ENCODE assay signal across 7 mouse cellular contexts in genomic region chrX:143058829-143059228, GRCm38 (mm10). TPM values are rescaled to one million over a fixed set of nuclear protein-coding genes. Genes with fewer than 3 reads are reported as not detected.
DNase-seq lines count a peak whose midpoint lies in the region; ATAC-seq and TF ChIP-seq lines count a peak whose summit lies in the region.

No protein-coding gene starts in this region.

- no peak for TF ChIP-seq POLR2A in small intestine, adult 2 months (IDR thresholded peaks at IDR 0.05; ENCODE audit: low read depth, low read length)

- peak; percentile 70 for TF ChIP-seq CTCF in small intestine, adult 2 months (IDR thresholded peaks at IDR 0.05; ENCODE audit: extremely low read depth, insufficient read length, insufficient replicate concordance, low read depth, low read length)

- no peak overlapping the region for H3K4me3 ChIP-seq in limb, embryonic 11.5 days (ENCODE audit: low read depth, low read length)
- no peak overlapping the region for H3K4me3 ChIP-seq in midbrain, embryonic 13.5 days (replicated peaks)
- H3K4me3 ChIP-seq in small intestine, adult 2 months (ENCODE audit: low read depth, low read length) = no peak overlapping the region

- no peaks in the 10 kb centered on the region for H3K9me3 ChIP-seq in limb, embryonic 11.5 days (ENCODE audit: control insufficient read depth, low read length)
- no peaks in the 10 kb centered on the region for H3K9me3 ChIP-seq in midbrain, embryonic 13.5 days

- H3K27ac ChIP-seq in limb, embryonic 11.5 days (replicated peaks; ENCODE audit: low read depth, low read length) = no peak overlapping the region
- H3K27ac ChIP-seq in midbrain, embryonic 13.5 days = no peak overlapping the region
- H3K27ac ChIP-seq in small intestine, adult 2 months (ENCODE audit: insufficient read depth, low read depth, low read length) = no peak overlapping the region

- 0 out of 2 replicates have a peak overlapping the region, but pooled peaks have one; percentile 15 for H3K4me2 ChIP-seq in limb, embryonic 11.5 days (ENCODE audit: low read depth, severe bottlenecking)
- peak overlapping the region; percentile 26 for H3K4me2 ChIP-seq in midbrain, embryonic 13.5 days (replicated peaks)

- peak; percentile 36 for DNase-seq in adrenal gland, adult 8-10 months
- peak; percentile 50 for DNase-seq in embryo, embryonic 11.5 days (ENCODE audit: low read depth, low spot score)
- peak; percentile 94 for DNase-seq in heart, adult 11 months
- peak; percentile 38 for DNase-seq in kidney, adult 11 months
- peak; percentile 90 for DNase-seq in limb, embryonic 11.5 days (ENCODE audit: low spot score)

- H3K4me1 ChIP-seq in limb, embryonic 11.5 days (ENCODE audit: control insufficient read depth, insufficient read depth, low read length) = no peaks in the 10 kb centered on the region; the same call in 1 of the 2 replicates
- no peaks in the 10 kb centered on the region for H3K4me1 ChIP-seq in midbrain, embryonic 13.5 days (replicated peaks)
- no peaks in the 10 kb centered on the region for H3K4me1 ChIP-seq in small intestine, adult 2 months (ENCODE audit: control insufficient read depth, insufficient read depth, insufficient read length, low read length)

- H3K36me3 ChIP-seq in limb, embryonic 11.5 days (ENCODE audit: control insufficient read depth, insufficient read depth, low read length) = no peaks in the 10 kb centered on the region
- H3K36me3 ChIP-seq in midbrain, embryonic 13.5 days = no peaks in the 10 kb centered on the region
- H3K36me3 ChIP-seq in small intestine, adult 2 months (ENCODE audit: control insufficient read depth, insufficient read depth, low read length) = no peaks in the 10 kb centered on the region

- no peak overlapping the region for H3K9ac ChIP-seq in limb, embryonic 11.5 days (ENCODE audit: low read length)
- no peak overlapping the region for H3K9ac ChIP-seq in midbrain, embryonic 13.5 days (replicated peaks)

- peak; percentile 49; the same call in 1 of the 2 replicates for ATAC-seq in limb, embryonic 11.5 days (ENCODE audit: insufficient number of reproducible peaks, low FRiP score, low TSS enrichment, low read depth)
- ATAC-seq in midbrain, embryonic 13.5 days = peak; percentile 66

- peaks cover 2% of the 10 kb centered on the region for H3K27me3 ChIP-seq in limb, embryonic 11.5 days (ENCODE audit: control insufficient read depth, insufficient read depth, low read length)
- H3K27me3 ChIP-seq in midbrain, embryonic 13.5 days = peaks cover 20% of the 10 kb centered on the region; the same call in 1 of the 2 replicates
- H3K27me3 ChIP-seq in small intestine, adult 2 months (ENCODE audit: control insufficient read depth, insufficient read depth, low read length) = no peaks in the 10 kb centered on the region

- WGBS in limb, embryonic 11.5 days = 8% methylated on average over 12 of the region's 12 CpGs
- WGBS in midbrain, embryonic 13.5 days = 14% methylated on average over 12 of the region's 12 CpGs
- 13% methylated on average over 12 of the region's 12 CpGs for WGBS in small intestine, adult 2 months

RNA-seq across cellular contexts. Expression of gene Rtl9, which starts 40.6 kb away (rescaled TPM):
- total RNA-seq in adrenal gland, adult 8-10 months (2022) = under 1 TPM; 0.09 to 0.19 (median 0.13) TPM
- polyA plus RNA-seq in limb, embryonic 11.5 days (2014; fragmentation: Nextera tagmentation; extraction: Ambion mirVana) = 0.61 and 0.91 TPM in 2 replicates
- 0.34 and 0.35 TPM in 2 replicates for polyA plus RNA-seq in midbrain, embryonic 13.5 days (2015; fragmentation: Nextera tagmentation; extraction: Ambion mirVana)
- polyA plus RNA-seq in small intestine, adult 2 months (2012; rRNA removed) = 0.04 and 0.05 TPM in 2 replicates

Comparison
In these comparisons a context has a peak if more than half of its experiments do, and no peak if none do; other contexts are left out.
1. DNase-seq: peak in every context shown above with its lines; median percentile 94 in heart, adult 11 months; 90 in limb, embryonic 11.5 days; 50 in embryo, embryonic 11.5 days; 38 in kidney, adult 11 months; 36 in adrenal gland, adult 8-10 months.